Mouse (Mus musculus): ENCODE measurements at regions not wholly inside any gene's neighbourhood (a gene's known extent, or its start where the extent isn't known, plus 50 kb on each side); places are given as distances from the start of the nearest gene placed in this dataset.

DNA sequence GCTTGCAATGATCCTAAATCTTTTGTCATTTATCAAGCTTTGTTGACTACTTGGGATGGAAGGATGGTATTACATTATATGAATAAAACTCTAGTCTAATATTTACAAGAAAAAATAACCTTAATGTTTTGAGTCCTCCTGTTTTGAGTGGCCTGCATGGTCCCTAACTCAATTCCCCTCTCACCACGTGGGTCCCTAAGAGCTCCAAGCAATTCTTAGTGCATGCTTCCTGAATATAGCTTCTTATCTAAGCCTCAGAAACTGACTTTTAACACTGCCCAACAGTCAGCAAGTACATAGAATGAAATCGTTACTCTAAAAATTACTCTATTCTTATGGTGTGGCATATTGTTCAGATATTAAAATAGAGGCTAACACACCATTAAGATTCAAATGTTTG, 52.1 kb upstream of the St8sia4 start:
- Histone ChIP-seq H3K4me3 (ENCODE audit: extremely low read depth, insufficient read depth, insufficient read length) (no peak overlapping the region), H3K27ac (ENCODE audit: insufficient read depth, low read length) (no peak overlapping the region), H3K27me3 (ENCODE audit: control insufficient read depth, insufficient read depth, low read length) (no peaks in the 10 kb centered on the region), H3K4me1 (ENCODE audit: control insufficient read depth, insufficient read depth, insufficient read length) (no peaks in the 10 kb centered on the region), H3K36me3 (ENCODE audit: control insufficient read depth, insufficient read depth, low read length) (no peaks in the 10 kb centered on the region)
- no peak for DNase-seq (ENCODE audit: low read depth in 1 of 2, low spot score in 2 of 2)
- TF ChIP-seq POLR2A (IDR thresholded peaks at IDR 0.05; ENCODE audit: low read depth, low read length), result no peak
- no peak for TF ChIP-seq CTCF (IDR thresholded peaks at IDR 0.05; ENCODE audit: extremely low read depth, insufficient read depth, insufficient read length, insufficient replicate concordance)
- 69% methylated on average over 2 of the region's 2 CpGs for WGBS

DNA sequence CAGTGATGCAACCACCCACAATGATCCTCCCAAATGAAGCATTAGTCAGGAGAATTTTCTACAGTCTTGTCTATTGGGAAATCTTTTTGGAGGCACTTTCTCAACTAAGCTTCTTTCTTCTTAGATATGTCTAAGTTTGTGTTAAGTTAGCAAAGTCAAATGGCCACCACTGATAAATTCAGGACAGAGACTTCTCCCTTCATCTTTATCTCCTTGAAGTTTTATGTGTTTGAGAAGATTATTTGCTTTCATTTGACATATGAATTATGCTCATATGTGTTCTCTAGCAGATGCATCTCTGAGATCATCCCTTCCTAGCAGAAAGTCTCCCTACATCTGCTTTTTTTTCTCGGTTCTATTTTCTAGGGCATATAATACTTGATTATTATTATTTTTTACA, 51.4 kb upstream of the St8sia4 start:
- DNase-seq (ENCODE audit: low read depth in 1 of 2, low spot score in 2 of 2), result no peak
- H3K36me3 ChIP-seq (ENCODE audit: control insufficient read depth, insufficient read depth, low read length), result no peaks in the 10 kb centered on the region
- H3K27ac ChIP-seq (ENCODE audit: insufficient read depth, low read length), result no peak overlapping the region
- TF ChIP-seq CTCF (IDR thresholded peaks at IDR 0.05; ENCODE audit: extremely low read depth, insufficient read depth, insufficient read length, insufficient replicate concordance) (no peak), POLR2A (IDR thresholded peaks at IDR 0.05; ENCODE audit: low read depth, low read length) (no peak)
- no peak overlapping the region for H3K4me3 ChIP-seq (ENCODE audit: extremely low read depth, insufficient read depth, insufficient read length)
- H3K27me3 ChIP-seq (ENCODE audit: control insufficient read depth, insufficient read depth, low read length), result no peaks in the 10 kb centered on the region
- 91% methylated on average over 1 of the region's 1 CpGs for WGBS
- H3K4me1 ChIP-seq (ENCODE audit: control insufficient read depth, insufficient read depth, insufficient read length), result no peaks in the 10 kb centered on the region
